Mouse (Mus musculus) cerebellum, adult 2 months (tissue): Measurements from ENCODE around the gene Klrb1c.
"Not testable (repeated sequence)": the region's sequence is repeated elsewhere in the genome, so short reads cannot be mapped to it uniquely, and the experiment has no call there.

Experiments
- CTCF ChIP-seq: fragments of 200-500 bp; IDR thresholded peaks from 2 replicates; pipeline ENCODE4 v1.5.1; 2011; ENCODE audit warnings: low read depth, mild to moderate bottlenecking, control low read depth, low read length, moderate library complexity, borderline replicate concordance; ENCODE audit not compliant: insufficient read depth
- POLR2A ChIP-seq: fragments of 200-500 bp; IDR thresholded peaks from 2 replicates; pipeline ENCODE4 v1.6.1; 2011; ENCODE audit warnings: low read length, control low read depth, borderline replicate concordance; ENCODE audit not compliant: insufficient read depth

- not testable (repeated sequence) for TF ChIP-seq POLR2A, CTCF
These were observed 25.9 kb downstream of the Klrb1c start for GRCm38 (mm10) chr6:128762892-128763670.
